Mouse (Mus musculus) spleen, adult 2 months (tissue): ENCODE results near the gene Aplp1.

Source experiments
- CTCF ChIP-seq: fragments of 200-500 bp; IDR thresholded peaks from 2 replicates; pipeline ENCODE4 v1.5.1; 2011; ENCODE audit warnings: mild to moderate bottlenecking, inconsistent platforms; ENCODE audit not compliant: insufficient read depth, insufficient read length, insufficient replicate concordance; ENCODE audit errors: extremely low read depth
- POLR2A ChIP-seq: fragments of 200-500 bp; IDR thresholded peaks from 2 replicates; pipeline ENCODE4 v1.6.1; 2011; ENCODE audit warnings: low read depth, low read length, inconsistent platforms

- TF ChIP-seq POLR2A (no peak), CTCF (no peak)
Measured at GRCm38 (mm10) chr7:30474999-30475398, 29.7 kb upstream of the Aplp1 start.
